Mouse (Mus musculus) brain, adult 2 months (tissue): ENCODE measurements around the gene Agpat1.

Experiments used
- DNase-seq: peaks from one replicate; pipeline ENCODE4 v3.0.0; 2011; ENCODE audit warnings: low read depth, low spot score

Gene Agpat1

GRCm38 (mm10) chr17:34585877-34586771 is 17.9 kb upstream of the Agpat1 start:
- peak; percentile 17 for DNase-seq

GRCm38 (mm10) chr17:34586796-34587422 is 17.2 kb upstream of the Agpat1 start:
- peak; percentile 92 for DNase-seq

- peak; percentile 98 for DNase-seq
These were observed 16.6 kb upstream of the Agpat1 start for GRCm38 (mm10) chr17:34587423-34587811.

- no peak for DNase-seq
These were observed 16.2 kb upstream of the Agpat1 start for GRCm38 (mm10) chr17:34587814-34588213.

- DNase-seq, result no peak
These were observed 15.3 kb upstream of the Agpat1 start for GRCm38 (mm10) chr17:34588767-34589166.

- no peak for DNase-seq
These were observed 14.9 kb upstream of the Agpat1 start for GRCm38 (mm10) chr17:34589206-34589605.

- no peak for DNase-seq
These were observed 14.4 kb upstream of the Agpat1 start, which contains the start of gene Gpsm3 for GRCm38 (mm10) chr17:34589681-34590101. Gene Gpsm3 (plus strand): TSS chr17:34589806.

- no peak for DNase-seq
These were observed 13.7 kb upstream of the Agpat1 start for GRCm38 (mm10) chr17:34590154-34590987.

- peak; percentile 20 for DNase-seq
These were observed 12.8 kb upstream of the Agpat1 start, which contains the start of gene Pbx2 for GRCm38 (mm10) chr17:34591029-34591993. Gene Pbx2 (plus strand): TSS chr17:34591266.

- peak; percentile 95 for DNase-seq
These were observed 12.1 kb upstream of the Agpat1 start for GRCm38 (mm10) chr17:34591994-34592375.

GRCm38 (mm10) chr17:34592581-34593549 is 11.2 kb upstream of the Agpat1 start:
- peak; percentile 76 for DNase-seq

GRCm38 (mm10) chr17:34593752-34594525 is 10.1 kb upstream of the Agpat1 start:
- no peak for DNase-seq

- no peak for DNase-seq
These were observed 8.0 kb upstream of the Agpat1 start for GRCm38 (mm10) chr17:34596098-34596497.

GRCm38 (mm10) chr17:34597566-34598095 is 6.4 kb upstream of the Agpat1 start, which contains the start of gene Ager:
Gene Ager (plus strand): TSS chr17:34597862.
- no peak for DNase-seq

- DNase-seq, result no peak
These were observed 4.2 kb upstream of the Agpat1 start for GRCm38 (mm10) chr17:34599891-34600290.

- DNase-seq, result no peak
These were observed 2.3 kb upstream of the Agpat1 start for GRCm38 (mm10) chr17:34601796-34602195.

- peak; percentile 100 for DNase-seq
These were observed 544 bp upstream of the Agpat1 start, which contains the start of gene Rnf5 for GRCm38 (mm10) chr17:34603375-34604060. Gene Rnf5 (minus strand): TSS chr17:34603690.
